10 mouse cellular contexts compared by ENCODE assay signal in genomic region chr9:117192093-117192492, GRCm38 (mm10).
DNase-seq lines count a peak whose midpoint lies in the region; ATAC-seq lines count a peak whose summit lies in the region.
"Had no signal": no experiment of that assay in that cellular context is flagged by ENCODE, and none has a peak within 500 bp of the region (broad histone marks: within the 10 kb centered on the region; RNA-seq: fewer than 3 reads in every experiment).

No protein-coding gene starts in this region.

- no peaks in the 10 kb centered on the region for H3K9me3 ChIP-seq in embryonic facial prominence, embryonic 14.5 days (ENCODE audit: control insufficient read depth, low read length)
- H3K9me3 ChIP-seq in hindbrain, embryonic 12.5 days (replicated peaks), result no peaks in the 10 kb centered on the region
- no peaks in the 10 kb centered on the region for H3K9me3 ChIP-seq in limb, embryonic 15.5 days

- H3K27ac ChIP-seq in embryonic facial prominence, embryonic 14.5 days (replicated peaks; ENCODE audit: low read depth, low read length), result peak overlapping the region; percentile 92
- H3K27ac ChIP-seq in hindbrain, embryonic 12.5 days, result peak overlapping the region; percentile 26; the same call in 1 of the 2 replicates
- peak overlapping the region; percentile 88 for H3K27ac ChIP-seq in limb, embryonic 15.5 days
- H3K27ac ChIP-seq: liver, embryonic 12.5 days had no signal

- peaks cover 27% of the 10 kb centered on the region for H3K4me1 ChIP-seq in embryonic facial prominence, embryonic 14.5 days (ENCODE audit: control insufficient read depth, insufficient read depth, low read length)
- no peaks in the 10 kb centered on the region for H3K4me1 ChIP-seq in hindbrain, embryonic 12.5 days
- peaks cover 24% of the 10 kb centered on the region for H3K4me1 ChIP-seq in limb, embryonic 15.5 days
- H3K4me1 ChIP-seq: liver, embryonic 12.5 days had no signal

- peak; percentile 4 to 20 for DNase-seq in left cerebral cortex, adult 9 months (ENCODE audit: low spot score in 2 of 2)
- DNase-seq in left cerebral cortex, postnatal 4 days, result no peak
- peak; percentile 95 for DNase-seq in embryonic facial prominence, embryonic 14.5 days (ENCODE audit: low spot score)
- DNase-seq in cerebellum, adult 8-10 months, result no peak
- DNase-seq in cerebellum, adult 11 months, result no peak
- no peak for DNase-seq in urinary bladder, postnatal 36 days (ENCODE audit: low spot score in 2 of 2)

- intact Hi-C loops in left cerebral cortex, postnatal 4 days (cut with DNase I), result no loop called here

- 0 out of 2 replicates have a peak overlapping the region, but pooled peaks have one; percentile 3 for H3K4me3 ChIP-seq in embryonic facial prominence, embryonic 14.5 days (ENCODE audit: low read depth, low read length)
- no peak overlapping the region for H3K4me3 ChIP-seq in hindbrain, embryonic 12.5 days
- no peak overlapping the region for H3K4me3 ChIP-seq in limb, embryonic 15.5 days
- H3K4me3 ChIP-seq: erythroblast, embryonic 14.5 days; liver, embryonic 12.5 days had no signal

- 17% methylated on average over 15 of the region's 15 CpGs for WGBS in embryonic facial prominence, embryonic 14.5 days
- WGBS in hindbrain, embryonic 12.5 days, result 66% methylated on average over 15 of the region's 15 CpGs
- WGBS in limb, embryonic 15.5 days, result 17% methylated on average over 15 of the region's 15 CpGs

- H3K36me3 ChIP-seq in embryonic facial prominence, embryonic 14.5 days (ENCODE audit: control insufficient read depth, insufficient read depth, low read length), result peaks cover 4% of the 10 kb centered on the region; the same call in 1 of the 2 replicates
- peaks cover 3% of the 10 kb centered on the region; the same call in 1 of the 2 replicates for H3K36me3 ChIP-seq in hindbrain, embryonic 12.5 days
- peaks cover 3% of the 10 kb centered on the region; the same call in 1 of the 2 replicates for H3K36me3 ChIP-seq in limb, embryonic 15.5 days

- H3K4me2 ChIP-seq in embryonic facial prominence, embryonic 14.5 days (ENCODE audit: low read depth, low read length), result peak overlapping the region; percentile 45
- H3K4me2 ChIP-seq in hindbrain, embryonic 12.5 days (replicated peaks), result no peak overlapping the region
- H3K4me2 ChIP-seq in limb, embryonic 15.5 days, result peak overlapping the region; percentile 28
- H3K4me2 ChIP-seq: liver, embryonic 12.5 days had no signal

- peak; percentile 70 for ATAC-seq in embryonic facial prominence, embryonic 14.5 days (ENCODE audit: low read depth)
- ATAC-seq in hindbrain, embryonic 12.5 days (ENCODE audit: low FRiP score), result no peak
- 0 out of 2 replicates have a peak, but pooled peaks have one; percentile 40 for ATAC-seq in limb, embryonic 15.5 days (ENCODE audit: insufficient number of reproducible peaks, low FRiP score, low TSS enrichment, low read depth)
- ATAC-seq: liver, embryonic 12.5 days had no signal

- H3K27me3 ChIP-seq in embryonic facial prominence, embryonic 14.5 days (replicated peaks; ENCODE audit: control insufficient read depth, insufficient read depth, low read length), result no peaks in the 10 kb centered on the region
- H3K27me3 ChIP-seq in hindbrain, embryonic 12.5 days, result no peaks in the 10 kb centered on the region
- no peaks in the 10 kb centered on the region for H3K27me3 ChIP-seq in limb, embryonic 15.5 days
- H3K27me3 ChIP-seq: liver, embryonic 12.5 days had no signal

- 0 out of 2 replicates have a peak overlapping the region, but pooled peaks have one; percentile 21 for H3K9ac ChIP-seq in embryonic facial prominence, embryonic 14.5 days (ENCODE audit: low read depth, low read length)
- no peak overlapping the region for H3K9ac ChIP-seq in hindbrain, embryonic 12.5 days
- H3K9ac ChIP-seq in limb, embryonic 15.5 days, result no peak overlapping the region
- H3K9ac ChIP-seq: liver, embryonic 12.5 days had no signal

Comparison
In these comparisons a context has a peak if more than half of its experiments do, and no peak if none do; other contexts are left out.
1. DNase-seq: peak in left cerebral cortex, adult 9 months (2 of 2) and embryonic facial prominence, embryonic 14.5 days (single experiment); none in left cerebral cortex, postnatal 4 days (single experiment), cerebellum, adult 8-10 months (single experiment), cerebellum, adult 11 months (single experiment) and urinary bladder, postnatal 36 days (0 of 2).
2. H3K27ac ChIP-seq: peak in every context shown above with its lines; median percentile 92 in embryonic facial prominence, embryonic 14.5 days; 88 in limb, embryonic 15.5 days; 26 in hindbrain, embryonic 12.5 days.